Mouse (Mus musculus) neural tube, embryonic 12.5 days (tissue): ENCODE data around the gene Arhgap15. TPM values are rescaled to one million over a fixed set of nuclear protein-coding genes. Genes with fewer than 3 reads are reported as not detected.

Experiments
- ATAC-seq: fragments of 200-750 bp; cut with Nextera tagmentation; 2 replicates; pipeline ENCODE4 v1.8.0; 2017; ENCODE audit warnings: low read depth, mild to moderate bottlenecking, moderate TSS enrichment, moderate library complexity; ENCODE audit not compliant: low FRiP score
- H3K27ac ChIP-seq: fragments of 300-500 bp; sonication (generic); 2 replicates; pipeline ENCODE4 v1.5.1; 2016
- H3K27me3 ChIP-seq: fragments of 300-500 bp; sonication (generic); replicated peaks from 2 replicates; pipeline ENCODE4 v1.6.1; 2016; ENCODE audit warnings: mild to moderate bottlenecking
- H3K36me3 ChIP-seq: fragments of 300-500 bp; sonication (generic); 2 replicates; pipeline ENCODE4 v1.6.1; 2016; ENCODE audit warnings: mild to moderate bottlenecking
- H3K4me1 ChIP-seq: fragments of 300-500 bp; sonication (generic); 2 replicates; pipeline ENCODE4 v1.6.1; 2016
- H3K4me2 ChIP-seq: fragments of 300-500 bp; sonication (generic); replicated peaks from 2 replicates; pipeline ENCODE4 v1.6.1; 2016; ENCODE audit warnings: mild to moderate bottlenecking
- H3K4me3 ChIP-seq: fragments of 300-500 bp; sonication (generic); 2 replicates; pipeline ENCODE4 v1.5.1; 2016
- H3K9ac ChIP-seq: fragments of 300-500 bp; sonication (generic); 2 replicates; pipeline ENCODE4 v1.6.1; 2016; ENCODE audit warnings: mild to moderate bottlenecking
- H3K9me3 ChIP-seq: fragments of 300-500 bp; sonication (generic); 2 replicates; pipeline ENCODE4 v1.6.1; 2016; ENCODE audit warnings: mild to moderate bottlenecking
- WGBS: fragments of 180-500 bp; shearing (Covaris S2); methylation state at CpG from one replicate; pipeline ENCODE4 v1.1.7; 2016; 5-methylcytosine and 5-hydroxymethylcytosine counted together
- polyA plus RNA-seq: library from polyadenylated mRNA; unstranded; fragments of >200 nt; fragmentation: Nextera tagmentation; extraction: Ambion mirVana; gene quantifications from 2 replicates; pipeline ENCODE4 v1.2.1, GENCODE M21; 2016

Arhgap15 gene
- polyA plus RNA-seq, 1 experiment from 2014 or later = 0.81 TPM

GRCm38 (mm10) chr2:44105198-44105555 is 356.6 kb downstream of the Arhgap15 start:
- no peaks in the 10 kb centered on the region for H3K36me3 ChIP-seq
- no peak overlapping the region for H3K9ac ChIP-seq
- H3K27me3 ChIP-seq = no peaks in the 10 kb centered on the region
- H3K4me3 ChIP-seq = no peak overlapping the region
- H3K4me2 ChIP-seq = no peak overlapping the region
- ATAC-seq = no peak
- no peaks in the 10 kb centered on the region for H3K9me3 ChIP-seq
- peaks cover 8% of the 10 kb centered on the region; the same call in 1 of the 2 replicates for H3K4me1 ChIP-seq
- 87% methylated on average over 8 of the region's 8 CpGs for WGBS
- H3K27ac ChIP-seq = no peak overlapping the region

GRCm38 (mm10) chr2:44106359-44106758 is 357.7 kb downstream of the Arhgap15 start:
- 75% methylated on average over 8 of the region's 8 CpGs for WGBS
- peaks cover 8% of the 10 kb centered on the region; the same call in 1 of the 2 replicates for H3K4me1 ChIP-seq
- H3K9me3 ChIP-seq = no peaks in the 10 kb centered on the region
- H3K9ac ChIP-seq = no peak overlapping the region
- no peak overlapping the region for H3K27ac ChIP-seq
- H3K4me2 ChIP-seq = no peak overlapping the region
- no peak for ATAC-seq
- H3K4me3 ChIP-seq = no peak overlapping the region
- H3K27me3 ChIP-seq = no peaks in the 10 kb centered on the region
- H3K36me3 ChIP-seq = no peaks in the 10 kb centered on the region

- H3K4me1 ChIP-seq = no peaks in the 10 kb centered on the region
- no peaks in the 10 kb centered on the region for H3K27me3 ChIP-seq
- no peak overlapping the region for H3K4me3 ChIP-seq
- H3K27ac ChIP-seq = no peak overlapping the region
- no peak overlapping the region for H3K9ac ChIP-seq
- ATAC-seq = no peak
- no peak overlapping the region for H3K4me2 ChIP-seq
- H3K9me3 ChIP-seq = no peaks in the 10 kb centered on the region
- WGBS = 91% methylated on average over 3 of the region's 3 CpGs
- H3K36me3 ChIP-seq = no peaks in the 10 kb centered on the region
These were observed 362.7 kb downstream of the Arhgap15 start for GRCm38 (mm10) chr2:44111276-44111675.

- no peak for ATAC-seq
- Histone ChIP-seq H3K4me1 (no peaks in the 10 kb centered on the region), H3K27ac (no peak overlapping the region), H3K4me3 (no peak overlapping the region), H3K4me2 (no peak overlapping the region), H3K27me3 (no peaks in the 10 kb centered on the region), H3K9ac (no peak overlapping the region), H3K36me3 (no peaks in the 10 kb centered on the region), H3K9me3 (no peaks in the 10 kb centered on the region)
- WGBS = 87% methylated on average over 9 of the region's 9 CpGs
These were observed 364.6 kb downstream of the Arhgap15 start for GRCm38 (mm10) chr2:44112990-44113798.

- Histone ChIP-seq H3K9me3 (no peaks in the 10 kb centered on the region), H3K27me3 (no peaks in the 10 kb centered on the region), H3K9ac (no peak overlapping the region), H3K4me3 (no peak overlapping the region), H3K4me2 (no peak overlapping the region), H3K27ac (no peak overlapping the region), H3K4me1 (no peaks in the 10 kb centered on the region), H3K36me3 (no peaks in the 10 kb centered on the region)
- WGBS = 62% methylated on average over 2 of the region's 2 CpGs
- no peak for ATAC-seq
These were observed 365.7 kb downstream of the Arhgap15 start for GRCm38 (mm10) chr2:44114296-44114695.

GRCm38 (mm10) chr2:44121162-44121561 is 372.5 kb downstream of the Arhgap15 start:
- no peak for ATAC-seq
- no peak overlapping the region for H3K9ac ChIP-seq
- no peaks in the 10 kb centered on the region for H3K36me3 ChIP-seq
- no peak overlapping the region for H3K4me2 ChIP-seq
- no peak overlapping the region for H3K27ac ChIP-seq
- H3K27me3 ChIP-seq = no peaks in the 10 kb centered on the region
- H3K4me1 ChIP-seq = no peaks in the 10 kb centered on the region
- 81% methylated on average over 5 of the region's 5 CpGs for WGBS
- no peak overlapping the region for H3K4me3 ChIP-seq
- H3K9me3 ChIP-seq = no peaks in the 10 kb centered on the region

GRCm38 (mm10) chr2:44123246-44123645 is 374.6 kb downstream of the Arhgap15 start:
- Histone ChIP-seq H3K4me3 (no peak overlapping the region), H3K27me3 (no peaks in the 10 kb centered on the region), H3K36me3 (no peaks in the 10 kb centered on the region), H3K27ac (no peak overlapping the region), H3K9ac (no peak overlapping the region), H3K4me2 (no peak overlapping the region), H3K9me3 (no peaks in the 10 kb centered on the region), H3K4me1 (no peaks in the 10 kb centered on the region)
- 81% methylated on average over 2 of the region's 2 CpGs for WGBS
- ATAC-seq = no peak

- H3K4me1 ChIP-seq = no peaks in the 10 kb centered on the region
- H3K27me3 ChIP-seq = no peaks in the 10 kb centered on the region
- H3K27ac ChIP-seq = no peak overlapping the region
- 69% methylated on average over 3 of the region's 3 CpGs for WGBS
- no peaks in the 10 kb centered on the region for H3K9me3 ChIP-seq
- H3K4me3 ChIP-seq = no peak overlapping the region
- no peaks in the 10 kb centered on the region for H3K36me3 ChIP-seq
- no peak overlapping the region for H3K9ac ChIP-seq
- H3K4me2 ChIP-seq = no peak overlapping the region
- ATAC-seq = no peak
These were observed 375.5 kb downstream of the Arhgap15 start for GRCm38 (mm10) chr2:44124093-44124492.

GRCm38 (mm10) chr2:44124683-44125082 is 376.1 kb downstream of the Arhgap15 start:
- Histone ChIP-seq H3K4me2 (no peak overlapping the region), H3K4me3 (no peak overlapping the region), H3K9ac (no peak overlapping the region), H3K36me3 (no peaks in the 10 kb centered on the region), H3K4me1 (no peaks in the 10 kb centered on the region), H3K27me3 (no peaks in the 10 kb centered on the region), H3K27ac (no peak overlapping the region), H3K9me3 (no peaks in the 10 kb centered on the region)
- no peak for ATAC-seq
- WGBS = 82% methylated on average over 3 of the region's 3 CpGs

- no peak overlapping the region for H3K4me2 ChIP-seq
- H3K27ac ChIP-seq = no peak overlapping the region
- H3K9me3 ChIP-seq = no peaks in the 10 kb centered on the region
- no peak overlapping the region for H3K4me3 ChIP-seq
- no peaks in the 10 kb centered on the region for H3K4me1 ChIP-seq
- ATAC-seq = no peak
- no peak overlapping the region for H3K9ac ChIP-seq
- WGBS = 90% methylated on average over 1 of the region's 1 CpGs
- H3K27me3 ChIP-seq = no peaks in the 10 kb centered on the region
- no peaks in the 10 kb centered on the region for H3K36me3 ChIP-seq
These were observed 377.5 kb downstream of the Arhgap15 start for GRCm38 (mm10) chr2:44126044-44126695.

- Histone ChIP-seq H3K4me1 (no peaks in the 10 kb centered on the region), H3K9me3 (no peaks in the 10 kb centered on the region), H3K27ac (no peak overlapping the region), H3K27me3 (no peaks in the 10 kb centered on the region), H3K9ac (no peak overlapping the region), H3K4me2 (no peak overlapping the region), H3K4me3 (no peak overlapping the region), H3K36me3 (no peaks in the 10 kb centered on the region)
- no peak for ATAC-seq
- 92% methylated on average over 3 of the region's 3 CpGs for WGBS
These were observed 380.9 kb downstream of the Arhgap15 start for GRCm38 (mm10) chr2:44129533-44129932.

GRCm38 (mm10) chr2:44131271-44131670 is 382.6 kb downstream of the Arhgap15 start:
- no peak for ATAC-seq
- Histone ChIP-seq H3K4me2 (no peak overlapping the region), H3K9ac (no peak overlapping the region), H3K27me3 (no peaks in the 10 kb centered on the region), H3K36me3 (no peaks in the 10 kb centered on the region), H3K4me1 (no peaks in the 10 kb centered on the region), H3K9me3 (no peaks in the 10 kb centered on the region), H3K27ac (no peak overlapping the region), H3K4me3 (no peak overlapping the region)
- WGBS = 82% methylated on average over 3 of the region's 3 CpGs

GRCm38 (mm10) chr2:44134796-44135195 is 386.2 kb downstream of the Arhgap15 start:
- H3K27ac ChIP-seq = no peak overlapping the region
- no peak for ATAC-seq

More at GRCm38 (mm10) chr2:44134796-44135195, 386.2 kb downstream of the Arhgap15 start:
- no peaks in the 10 kb centered on the region for H3K9me3 ChIP-seq
- H3K4me1 ChIP-seq = no peaks in the 10 kb centered on the region
- 87% methylated on average over 3 of the region's 3 CpGs for WGBS
- no peak overlapping the region for H3K4me3 ChIP-seq
- no peaks in the 10 kb centered on the region for H3K27me3 ChIP-seq
- no peaks in the 10 kb centered on the region for H3K36me3 ChIP-seq
- H3K4me2 ChIP-seq = no peak overlapping the region
- no peak overlapping the region for H3K9ac ChIP-seq
